Mouse (Mus musculus) Patski (cell line): ENCODE data around the gene Gulp1. TPM values are rescaled to one million over a fixed set of nuclear protein-coding genes. Genes with fewer than 3 reads are reported as not detected.

Experiments used
- ATAC-seq: fragments of 100-300 bp; one replicate; pipeline ENCODE4 v1.8.0; 2021
- CTCF ChIA-PET: fragments of 350-600 bp; sonication (Branson Sonifier 250); formaldehyde crosslinking; loops from one replicate; lab custom pipeline; 2022; ENCODE audit warnings: inconsistent platforms; lab: Charles Lee
- POLR2A ChIA-PET: fragments of 350-600 bp; sonication (Branson Sonifier 250); formaldehyde crosslinking; loops from one replicate; lab custom pipeline; 2022; ENCODE audit warnings: antibody characterized with exemption, inconsistent platforms; lab: Charles Lee
- DNase-seq: peaks from one replicate; pipeline ENCODE4 v3.0.0-alpha.2; 2011; ENCODE audit warnings: low read depth, low spot score
- H3K27me3 ChIP-seq: fragments of 371-371 bp; one replicate; pipeline ENCODE4 v1.5.1; 2021
- CTCF ChIP-seq: fragments of 100-300 bp; IDR thresholded peaks from one replicate; pipeline ENCODE4 v1.5.1; 2021
- in situ Hi-C: fragments of 300-500 bp; cut with MboI; formaldehyde crosslinking; loops from 3 replicates; pipeline ENCODE4 v1.11.1; 2018; ENCODE audit warnings: low pct_unique_long_range_greater_than_20kb, mixed read lengths
- polyA plus RNA-seq: library from polyadenylated mRNA; unstranded; gene quantifications from one replicate; pipeline ENCODE4 v1.2.3, GENCODE M21; 2021

The Gulp1 gene
- polyA plus RNA-seq, 1 experiment from 2014 or later = 100 TPM

DNA sequence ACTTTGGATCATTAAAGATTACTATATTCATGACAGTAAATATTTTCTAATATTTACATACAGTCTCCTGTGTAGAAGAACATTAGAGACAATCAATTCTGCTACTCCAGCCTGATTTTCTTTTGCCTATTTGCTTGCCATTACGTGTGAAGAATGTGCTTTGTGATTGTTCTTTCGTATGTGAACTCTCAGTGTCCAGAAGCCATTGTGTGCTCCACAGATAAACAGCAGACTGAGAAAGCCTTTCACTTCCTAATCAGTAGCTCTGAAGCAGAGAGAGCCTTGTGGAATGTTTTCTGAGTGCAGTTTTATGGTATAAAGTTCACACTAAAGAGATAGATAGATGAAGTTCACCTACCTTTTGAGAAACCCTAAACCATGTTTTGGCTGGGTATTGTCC lies 131.2 kb downstream of the Gulp1 start:
- ATAC-seq (no peak), DNase-seq (no peak)
- in situ Hi-C loops = no loop called here
- ChIA-PET POLR2A (no interaction called here), CTCF (no interaction called here)
- no peaks in the 10 kb centered on the region for H3K27me3 ChIP-seq
- TF ChIP-seq CTCF = no peak

DNA sequence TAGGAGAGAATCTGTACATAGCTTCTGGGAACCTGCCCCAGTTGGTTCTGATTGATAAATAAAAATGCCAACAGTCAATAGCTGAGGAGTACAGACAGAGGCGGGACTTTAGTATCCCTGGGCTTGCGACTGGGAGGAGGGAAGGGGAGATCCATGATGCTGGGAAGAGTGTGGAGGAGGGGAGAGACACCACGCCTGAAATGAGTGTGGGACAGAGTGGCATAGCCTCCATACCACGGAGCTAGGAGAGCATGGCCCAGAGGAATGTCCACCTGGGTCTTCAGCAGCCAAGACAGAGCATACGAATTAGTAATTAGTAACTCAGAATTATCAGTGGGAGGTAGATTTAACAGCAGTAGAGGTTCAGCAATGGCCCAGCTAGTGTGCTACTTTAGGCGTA lies 132.4 kb downstream of the Gulp1 start:
- ChIA-PET CTCF (interaction anchor here (0.7 kb wide), 1 partner anchor 8 kb away, joined by 3 read pairs; no protein-coding TSS in a partner anchor), POLR2A (no interaction called here)
- no peak for DNase-seq
- H3K27me3 ChIP-seq = no peaks in the 10 kb centered on the region
- in situ Hi-C loops = no loop called here
- peak; percentile 94 for ATAC-seq
- TF ChIP-seq CTCF = no peak

DNA sequence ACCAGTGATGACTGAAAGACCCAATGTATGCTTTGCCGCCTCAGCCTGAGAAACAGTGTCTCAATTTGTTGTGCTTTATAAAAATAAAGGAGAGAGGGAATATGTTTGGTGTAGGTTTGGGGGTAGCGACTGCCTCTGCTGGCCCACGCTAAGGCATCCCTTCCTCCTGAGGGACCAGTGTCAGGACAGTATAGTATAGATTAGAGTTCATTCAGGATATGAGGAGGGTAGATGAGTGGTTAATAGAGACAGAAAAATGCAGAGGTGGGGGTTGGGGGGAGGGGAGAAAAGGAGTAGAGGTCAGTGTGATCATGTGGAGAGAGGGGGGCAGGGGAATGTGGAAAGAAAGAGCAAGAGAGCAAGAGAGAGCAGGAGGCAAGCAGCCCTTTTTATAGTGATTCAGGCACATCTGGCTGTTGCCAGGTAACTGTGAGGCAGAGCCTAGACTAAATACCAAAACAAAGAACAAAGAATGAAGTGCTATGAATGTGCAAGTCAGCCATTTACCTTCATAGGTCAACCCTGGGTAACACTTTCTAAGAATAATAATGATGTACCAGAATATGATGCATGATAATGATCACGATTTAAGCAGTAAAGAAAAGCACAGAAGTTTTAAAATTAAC lies 169.6 kb downstream of the Gulp1 start:
- ATAC-seq = peak; percentile 89
- DNase-seq = no peak
- ChIA-PET CTCF (no interaction called here), POLR2A (no interaction called here)
- no peak for TF ChIP-seq CTCF
- no peaks in the 10 kb centered on the region for H3K27me3 ChIP-seq
- in situ Hi-C loops = no loop called here

DNA sequence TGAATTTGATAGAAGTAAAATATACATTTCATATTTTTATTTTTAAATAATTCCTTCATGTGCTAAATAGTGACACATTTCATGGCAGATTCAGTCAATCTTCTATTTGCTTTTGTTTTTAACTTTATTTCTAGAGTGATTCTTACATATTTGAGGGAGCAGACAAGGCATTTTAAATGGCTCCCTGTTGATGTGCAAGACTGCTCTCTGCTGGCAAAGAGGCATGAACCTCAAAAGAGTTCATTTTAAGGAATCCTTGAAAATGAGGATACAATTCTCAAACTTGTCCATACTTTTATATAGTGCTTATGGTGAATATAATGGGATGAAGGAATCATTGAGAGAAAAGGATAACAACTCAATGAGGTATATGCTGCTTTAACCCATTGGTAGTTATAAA lies 189.9 kb downstream of the Gulp1 start:
- ATAC-seq = no peak
- DNase-seq = no peak

DNA sequence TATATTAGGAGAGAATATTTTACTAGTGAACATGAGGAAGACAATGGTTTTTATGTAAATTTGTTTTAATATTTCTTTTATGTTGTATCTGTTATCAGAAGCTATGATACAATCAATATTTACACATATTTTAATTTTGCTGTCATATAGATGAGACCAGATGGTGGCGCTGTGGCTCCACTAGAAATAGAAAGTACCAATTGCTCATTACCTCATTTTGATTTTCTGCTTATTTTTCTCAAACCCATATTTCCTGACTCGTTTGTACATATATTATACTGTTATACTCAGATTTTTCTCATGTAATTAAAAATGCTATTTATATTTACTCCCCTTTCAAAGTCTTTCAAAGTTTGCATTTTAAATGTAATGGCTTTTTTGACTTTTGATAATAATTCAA lies 194.4 kb downstream of the Gulp1 start:
- ChIA-PET CTCF (interaction anchor here (1.2 kb wide), 1 partner anchor 10 kb away, joined by 3 read pairs; no protein-coding TSS in a partner anchor), POLR2A (no interaction called here)
- peak; percentile 50 for TF ChIP-seq CTCF
- H3K27me3 ChIP-seq = no peaks in the 10 kb centered on the region
- DNase-seq (no peak), ATAC-seq (no peak)
- in situ Hi-C loops = loop anchor here (10.0 kb wide), 2 partner anchors 569 to 1019 kb away; partner anchors contain the start of gene Col3a1

More for the DNA sequence above, 189.9 kb downstream of the Gulp1 start:
- no peaks in the 10 kb centered on the region for H3K27me3 ChIP-seq
- ChIA-PET POLR2A (no interaction called here), CTCF (no interaction called here)
- peak; percentile 64 for TF ChIP-seq CTCF
- in situ Hi-C loops = loop anchor here (10.0 kb wide), 2 partner anchors 574 to 1024 kb away; partner anchors contain the start of gene Col3a1

DNA sequence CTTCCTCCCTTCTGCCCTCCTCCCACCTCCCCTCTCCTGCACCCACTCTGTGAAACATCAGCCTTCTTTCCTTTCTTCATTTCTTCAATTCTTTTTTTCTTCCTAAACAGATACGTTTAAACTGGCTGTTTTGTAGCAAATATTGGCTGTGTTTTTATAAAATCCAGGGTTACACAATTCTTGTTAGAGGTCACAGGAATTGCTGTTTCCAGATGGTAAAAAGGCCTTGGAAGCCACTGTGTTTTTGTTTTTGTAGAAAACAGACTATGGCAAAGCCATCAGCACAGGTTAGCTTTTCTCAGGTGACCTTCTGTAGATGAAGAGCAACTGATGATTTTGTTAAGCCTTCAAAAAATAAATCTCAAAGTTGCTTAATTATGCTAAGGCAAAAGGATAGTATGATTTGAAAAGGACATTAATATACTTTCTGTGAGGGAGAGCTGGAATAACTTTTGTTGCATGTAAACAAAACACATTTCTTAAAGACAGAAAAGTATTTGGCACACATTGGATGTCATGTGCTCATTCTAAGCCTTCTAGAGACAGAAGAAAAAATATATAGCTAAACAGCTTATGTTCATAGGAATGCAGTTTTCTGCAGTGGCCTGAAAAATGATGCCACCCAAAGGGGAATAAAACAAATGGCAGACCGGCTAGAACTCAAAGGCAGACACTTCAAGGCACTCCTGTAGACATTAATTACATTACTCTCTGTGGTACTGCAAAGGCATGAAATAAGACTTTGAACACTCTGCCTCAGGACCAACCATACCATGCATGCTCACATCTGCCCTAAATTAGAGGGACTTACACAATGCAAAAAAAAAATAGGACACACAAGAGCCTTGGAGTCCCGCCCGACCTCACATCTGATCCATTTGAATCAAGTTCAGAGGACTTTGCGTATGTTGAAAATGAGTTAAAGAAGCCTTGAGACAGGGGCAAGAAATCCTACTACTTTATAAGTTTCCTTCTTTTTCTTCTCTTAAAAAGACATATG lies 199.7 kb downstream of the Gulp1 start:
- in situ Hi-C loops = loop anchor here (25.0 kb wide), 1 partner anchor 911 kb away; no protein-coding TSS in a partner anchor
- TF ChIP-seq CTCF = no peak
- no peaks in the 10 kb centered on the region for H3K27me3 ChIP-seq
- ChIA-PET POLR2A (no interaction called here), CTCF (no interaction called here)
- ATAC-seq (no peak), DNase-seq (no peak)

DNA sequence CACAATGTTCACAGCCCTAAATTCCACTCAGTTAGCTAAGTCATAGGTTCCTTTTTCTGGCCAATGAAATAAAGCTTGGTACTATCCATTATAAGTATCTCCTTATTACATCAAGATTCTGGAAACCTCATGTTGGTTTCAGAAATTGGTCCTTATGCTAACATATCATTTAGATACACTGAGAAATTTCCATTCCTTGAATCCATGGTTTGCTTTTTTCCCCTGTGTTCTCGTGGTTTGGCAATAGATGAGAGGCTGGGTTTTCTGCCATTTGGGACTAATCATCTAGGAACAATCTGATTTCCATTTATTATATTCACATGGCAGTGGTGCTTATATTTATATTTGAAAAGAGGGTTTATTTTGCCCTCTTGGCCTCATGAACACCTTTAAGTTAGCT lies 226.9 kb downstream of the Gulp1 start:
- ATAC-seq = no peak
- ChIA-PET CTCF (no interaction called here), POLR2A (no interaction called here)
- DNase-seq = no peak
- no peak for TF ChIP-seq CTCF
- in situ Hi-C loops = no loop called here
- H3K27me3 ChIP-seq = no peaks in the 10 kb centered on the region

DNA sequence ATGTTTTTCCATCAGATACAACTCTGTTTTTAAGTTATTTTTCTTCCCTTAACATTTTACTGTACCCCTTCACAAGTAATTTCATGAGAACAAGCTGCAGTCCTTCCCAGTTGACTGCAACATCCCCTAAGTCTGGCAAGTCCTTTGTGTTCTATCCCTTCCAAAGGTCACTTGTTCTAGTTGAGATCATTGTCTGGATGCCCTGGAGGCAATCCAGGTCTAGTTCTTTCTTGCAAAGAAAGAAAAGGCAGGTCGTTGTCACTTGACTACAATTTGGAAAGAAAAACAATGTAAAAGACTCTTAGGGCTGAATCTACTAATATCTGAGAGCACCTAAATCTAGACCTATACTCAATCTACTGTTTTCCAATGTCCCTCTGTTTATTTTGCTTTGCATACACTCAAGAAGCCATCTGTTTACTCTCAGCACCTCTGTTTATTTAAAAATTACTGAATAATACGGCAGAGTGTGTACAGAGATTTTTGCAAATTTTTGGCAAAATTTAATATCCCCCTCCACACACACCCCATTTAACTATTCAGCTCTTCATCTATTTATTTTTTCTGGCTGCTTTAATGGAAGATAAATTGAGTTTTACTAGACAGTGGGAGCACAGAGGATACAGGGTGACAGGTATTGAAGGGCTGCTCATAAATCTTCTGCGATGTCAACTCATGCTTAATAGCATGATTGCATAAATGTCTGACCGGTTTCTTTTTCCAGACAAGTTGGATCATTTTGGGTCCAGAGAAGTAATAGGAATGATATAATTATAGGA lies 252.5 kb downstream of the Gulp1 start:
- no peak for TF ChIP-seq CTCF
- no peak for DNase-seq
- no peak for ATAC-seq
- ChIA-PET CTCF (no interaction called here), POLR2A (no interaction called here)
- in situ Hi-C loops = no loop called here
- H3K27me3 ChIP-seq = no peaks in the 10 kb centered on the region

DNA sequence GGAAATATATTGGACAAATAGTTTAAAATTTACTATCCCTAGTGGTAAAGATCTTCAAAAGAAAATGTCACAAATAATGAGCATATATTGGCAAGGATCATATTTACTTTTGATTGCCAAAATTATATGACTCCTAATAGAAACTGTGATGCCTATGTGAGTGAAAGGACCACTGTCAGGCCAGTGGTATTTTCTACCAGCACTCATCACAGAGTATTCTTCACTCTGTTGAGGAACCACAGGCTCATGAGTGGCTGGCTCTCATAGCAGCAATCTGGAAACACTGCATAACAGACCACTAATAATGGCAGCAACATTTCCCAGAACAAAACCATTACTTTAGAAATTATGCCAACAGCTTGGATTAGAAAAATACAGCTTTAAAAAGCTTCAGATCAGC lies 255.1 kb downstream of the Gulp1 start:
- TF ChIP-seq CTCF = no peak
- peaks cover 7% of the 10 kb centered on the region for H3K27me3 ChIP-seq
- ChIA-PET POLR2A (no interaction called here), CTCF (interaction anchor here (0.7 kb wide), 1 partner anchor 10 kb away, joined by 3 read pairs; no protein-coding TSS in a partner anchor)
- DNase-seq (no peak), ATAC-seq (no peak)
- in situ Hi-C loops = no loop called here

DNA sequence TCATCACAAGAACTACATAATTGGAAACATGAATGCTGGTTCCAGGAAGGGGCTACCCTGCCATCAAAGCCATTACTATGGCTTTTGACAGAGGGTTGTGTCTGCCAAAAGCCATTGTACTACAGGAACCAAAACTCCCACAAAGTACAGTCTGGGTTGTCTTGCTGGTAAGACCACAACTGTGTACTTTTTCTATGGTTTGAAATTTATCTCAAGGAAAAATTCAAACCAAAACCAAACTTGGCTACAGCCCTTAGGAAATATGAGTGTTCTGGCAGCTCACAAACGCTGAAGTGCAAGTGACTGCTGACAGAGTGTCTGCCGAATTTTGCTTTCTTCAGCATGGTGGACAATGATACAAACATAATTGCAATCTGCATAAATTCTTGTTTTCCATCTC lies 259.0 kb downstream of the Gulp1 start:
- ChIA-PET POLR2A (no interaction called here), CTCF (no interaction called here)
- peaks cover 7% of the 10 kb centered on the region for H3K27me3 ChIP-seq
- ATAC-seq (no peak), DNase-seq (no peak)
- TF ChIP-seq CTCF = no peak
- in situ Hi-C loops = no loop called here
